Mouse (Mus musculus) limb, embryonic 14.5 days (tissue): ENCODE measurements around the gene Lin7a. TPM values are rescaled to one million over a fixed set of nuclear protein-coding genes. Genes with fewer than 3 reads are reported as not detected.

Experiments used
- ATAC-seq: fragments of 200-750 bp; cut with Nextera tagmentation; 2 replicates; pipeline ENCODE4 v1.8.0; 2017; ENCODE audit warnings: low read depth, moderate number of reproducible peaks, moderate TSS enrichment; ENCODE audit not compliant: low FRiP score
- DNase-seq: peaks from one replicate; pipeline ENCODE4 v3.0.0-alpha.2; 2015; ENCODE audit warnings: low spot score
- H3K27ac ChIP-seq: fragments of 300-500 bp; sonication (generic); replicated peaks from 2 replicates; pipeline ENCODE4 v1.5.1; 2014; ENCODE audit warnings: low read depth, mild to moderate bottlenecking, low read length, moderate library complexity, mixed read lengths
- H3K27me3 ChIP-seq: fragments of 300-500 bp; sonication (generic); 2 replicates; pipeline ENCODE4 v1.6.1; 2014; ENCODE audit warnings: low read length, mixed read lengths; ENCODE audit not compliant: control insufficient read depth, insufficient read depth
- H3K36me3 ChIP-seq: fragments of 300-500 bp; sonication (generic); 2 replicates; pipeline ENCODE4 v1.6.1; 2014; ENCODE audit warnings: mild to moderate bottlenecking, low read length, moderate library complexity, mixed read lengths; ENCODE audit not compliant: control insufficient read depth, insufficient read depth
- H3K4me1 ChIP-seq: fragments of 300-500 bp; sonication (generic); 2 replicates; pipeline ENCODE4 v1.6.1; 2014; ENCODE audit warnings: antibody characterized with exemption, low read length, mixed read lengths; ENCODE audit not compliant: control insufficient read depth, insufficient read depth
- H3K4me2 ChIP-seq: fragments of 300-500 bp; sonication (generic); replicated peaks from 2 replicates; pipeline ENCODE4 v1.6.1; 2014; ENCODE audit warnings: low read depth, mild to moderate bottlenecking, low read length, moderate library complexity; ENCODE audit not compliant: severe bottlenecking
- H3K4me3 ChIP-seq: fragments of 300-500 bp; sonication (generic); replicated peaks from 2 replicates; pipeline ENCODE4 v1.5.1; 2014; ENCODE audit warnings: low read length
- H3K9ac ChIP-seq: fragments of 300-500 bp; sonication (generic); 2 replicates; pipeline ENCODE4 v1.6.1; 2014; ENCODE audit warnings: mild to moderate bottlenecking, low read depth, low read length, moderate library complexity; ENCODE audit not compliant: severe bottlenecking
- H3K9me3 ChIP-seq: fragments of 300-500 bp; sonication (generic); 2 replicates; pipeline ENCODE4 v1.6.1; 2016; ENCODE audit warnings: low read length; ENCODE audit not compliant: control insufficient read depth
- POLR2A ChIP-seq: fragments of 200-500 bp; IDR thresholded peaks from 2 replicates; pipeline ENCODE4 v1.8.0; 2012; ENCODE audit warnings: inconsistent platforms, mild to moderate bottlenecking, moderate library complexity, borderline replicate concordance; ENCODE audit not compliant: insufficient read depth, insufficient read length; ENCODE audit errors: extremely low read depth
- WGBS: fragments of 180-500 bp; shearing (Covaris S2); extraction: QIAGEN DNeasy Blood & Tissue Kit; methylation state at CpG from one replicate; pipeline ENCODE4 v1.1.7; 2014; 5-methylcytosine and 5-hydroxymethylcytosine counted together
- polyA plus RNA-seq, 2 experiments: library from polyadenylated mRNA; depleted of rRNA in 1 of 2; stranded (reverse) in 1 of 2; unstranded in 1 of 2; fragments of >200 nt; fragmentation: Nextera tagmentation in 1 of 2; extraction: Ambion mirVana in 1 of 2; gene quantifications; 2 replicates each; pipeline versions ENCODE4 v1.2.1 to v1.2.3; 2012 to 2014

Lin7a gene
- polyA plus RNA-seq, 2 experiments, result 2.6 to 5.2 TPM

GRCm38 (mm10) chr10:107362026-107362425, 90.5 kb downstream of the Lin7a start:
- ATAC-seq, result no peak
- Histone ChIP-seq H3K4me2 (no peak overlapping the region), H3K27me3 (no peaks in the 10 kb centered on the region), H3K36me3 (no peaks in the 10 kb centered on the region), H3K27ac (no peak overlapping the region), H3K4me1 (0 out of 2 replicates have a peak, but pooled peaks cover 2% of the 10 kb centered on the region), H3K4me3 (no peak overlapping the region), H3K9ac (no peak overlapping the region), H3K9me3 (no peaks in the 10 kb centered on the region)
- no peak for DNase-seq
- TF ChIP-seq POLR2A, result no peak
- 52% methylated on average over 2 of the region's 2 CpGs for WGBS

GRCm38 (mm10) chr10:107363049-107363816, 91.7 kb downstream of the Lin7a start:
- Histone ChIP-seq H3K9ac (no peak overlapping the region), H3K4me1 (0 out of 2 replicates have a peak, but pooled peaks cover 2% of the 10 kb centered on the region), H3K4me2 (no peak overlapping the region), H3K36me3 (no peaks in the 10 kb centered on the region), H3K4me3 (no peak overlapping the region), H3K27ac (no peak overlapping the region), H3K27me3 (no peaks in the 10 kb centered on the region), H3K9me3 (no peaks in the 10 kb centered on the region)
- DNase-seq (no peak), ATAC-seq (no peak)
- TF ChIP-seq POLR2A, result no peak
- 88% methylated on average over 16 of the region's 16 CpGs for WGBS

- Histone ChIP-seq H3K9ac (no peak overlapping the region), H3K36me3 (no peaks in the 10 kb centered on the region), H3K4me1 (no peaks in the 10 kb centered on the region), H3K27me3 (no peaks in the 10 kb centered on the region), H3K27ac (no peak overlapping the region), H3K4me2 (no peak overlapping the region), H3K9me3 (no peaks in the 10 kb centered on the region), H3K4me3 (no peak overlapping the region)
- TF ChIP-seq POLR2A, result no peak
- 62% methylated on average over 2 of the region's 2 CpGs for WGBS
- no peak for DNase-seq
- ATAC-seq, result no peak
Measured at GRCm38 (mm10) chr10:107377218-107377617, 105.7 kb downstream of the Lin7a start.

GRCm38 (mm10) chr10:107381143-107381746, 109.8 kb downstream of the Lin7a start:
- TF ChIP-seq POLR2A, result no peak
- Histone ChIP-seq H3K9me3 (no peaks in the 10 kb centered on the region), H3K9ac (no peak overlapping the region), H3K27me3 (no peaks in the 10 kb centered on the region), H3K4me1 (no peaks in the 10 kb centered on the region), H3K4me2 (no peak overlapping the region), H3K4me3 (no peak overlapping the region), H3K36me3 (no peaks in the 10 kb centered on the region), H3K27ac (no peak overlapping the region)
- no peak for DNase-seq
- no peak for ATAC-seq
- WGBS, result 81% methylated on average over 4 of the region's 4 CpGs

GRCm38 (mm10) chr10:107383825-107384224, 112.3 kb downstream of the Lin7a start:
- Histone ChIP-seq H3K27me3 (no peaks in the 10 kb centered on the region), H3K4me2 (no peak overlapping the region), H3K9ac (no peak overlapping the region), H3K4me1 (no peaks in the 10 kb centered on the region), H3K27ac (no peak overlapping the region), H3K36me3 (no peaks in the 10 kb centered on the region), H3K4me3 (no peak overlapping the region), H3K9me3 (no peaks in the 10 kb centered on the region)
- no peak for TF ChIP-seq POLR2A
- ATAC-seq (no peak), DNase-seq (no peak)
